Mouse (Mus musculus) kidney, adult 8-10 months (tissue): ENCODE data around the gene Hk2.
"Not testable (repeated sequence)": the region's sequence is repeated elsewhere in the genome, so short reads cannot be mapped to it uniquely, and the experiment has no call there.

Experiments used
- DNase-seq, 2 experiments: peaks; one replicate each; pipeline ENCODE4 v3.0.0; 2022

The Hk2 gene

GRCm38 (mm10) chr6:82737634-82738540 is 36.4 kb downstream of the Hk2 start:
- no peak for DNase-seq

GRCm38 (mm10) chr6:82736626-82737600 is 37.3 kb downstream of the Hk2 start:
- no peak for DNase-seq

- no peak for DNase-seq
These were observed 38.9 kb downstream of the Hk2 start for GRCm38 (mm10) chr6:82735347-82735746.

- no peak for DNase-seq
These were observed 45.6 kb downstream of the Hk2 start for GRCm38 (mm10) chr6:82728635-82729034.

GRCm38 (mm10) chr6:82727206-82727605 is 47.0 kb downstream of the Hk2 start:
- DNase-seq: peak in 1 of 2 experiments; percentile 7

- no peak for DNase-seq
These were observed 50.9 kb downstream of the Hk2 start for GRCm38 (mm10) chr6:82723321-82723720.

GRCm38 (mm10) chr6:82716126-82716525 is 58.1 kb downstream of the Hk2 start:
- no peak for DNase-seq

GRCm38 (mm10) chr6:82715653-82716052 is 58.6 kb downstream of the Hk2 start:
- no peak for DNase-seq

- DNase-seq: no peak
These were observed 59.0 kb downstream of the Hk2 start for GRCm38 (mm10) chr6:82715253-82715652.

- no peak for DNase-seq
These were observed 59.4 kb downstream of the Hk2 start for GRCm38 (mm10) chr6:82714841-82715240.

- peak; percentile 30 to 77 for DNase-seq
These were observed 60.0 kb downstream of the Hk2 start for GRCm38 (mm10) chr6:82714243-82714642.

- DNase-seq: no peak
These were observed 66.5 kb downstream of the Hk2 start for GRCm38 (mm10) chr6:82707742-82708141.

GRCm38 (mm10) chr6:82707241-82707640 is 67.0 kb downstream of the Hk2 start:
- no peak for DNase-seq

- DNase-seq: no peak
These were observed 69.0 kb downstream of the Hk2 start, which contains the start of gene Pole4 for GRCm38 (mm10) chr6:82705221-82705620. Gene Pole4, minus strand, starts transcription at chr6:82705365.

- no peak for DNase-seq
These were observed 70.5 kb downstream of the Hk2 start for GRCm38 (mm10) chr6:82703710-82704109.

GRCm38 (mm10) chr6:82702593-82703017 is 71.6 kb downstream of the Hk2 start:
- peak; percentile 60 to 85 for DNase-seq

GRCm38 (mm10) chr6:82701296-82701695 is 73.0 kb downstream of the Hk2 start:
- no peak for DNase-seq

- DNase-seq: no peak
These were observed 74.4 kb downstream of the Hk2 start for GRCm38 (mm10) chr6:82699831-82700230.

GRCm38 (mm10) chr6:82696736-82697135 is 77.5 kb downstream of the Hk2 start:
- no peak for DNase-seq

- DNase-seq: no peak
These were observed 79.6 kb downstream of the Hk2 start for GRCm38 (mm10) chr6:82694668-82695067.

- no peak for DNase-seq
These were observed 84.8 kb downstream of the Hk2 start for GRCm38 (mm10) chr6:82689474-82689873.

- not testable (repeated sequence) for DNase-seq
These were observed 85.7 kb downstream of the Hk2 start for GRCm38 (mm10) chr6:82688586-82688985.

- DNase-seq: no peak
These were observed 90.1 kb downstream of the Hk2 start for GRCm38 (mm10) chr6:82684136-82684535.
